Mouse (Mus musculus) CH12.LX (cell line): ENCODE measurements around the gene Dcaf6. TPM values are rescaled to one million over a fixed set of nuclear protein-coding genes. Genes with fewer than 3 reads are reported as not detected.

Experiments used
- DNase-seq: peaks from one replicate; pipeline ENCODE4 v3.0.0-alpha.2; 2013; ENCODE audit errors: extremely low read depth
- H3K27ac ChIP-seq: 2 replicates; pipeline ENCODE4 v1.5.1; 2012; ENCODE audit warnings: low read depth, mild to moderate bottlenecking, control low read depth, moderate library complexity; ENCODE audit not compliant: insufficient read depth
- H3K27me3 ChIP-seq: replicated peaks from 2 replicates; pipeline ENCODE3; 2012; ENCODE audit warnings: inconsistent platforms
- H3K36me3 ChIP-seq, 2 experiments: replicated peaks in 1 of 2; 2 replicates each; pipeline versions ENCODE3 to v1.6.1; 2012; ENCODE audit warnings: inconsistent platforms in 1 of 2, low read length in 1 of 2, mild to moderate bottlenecking in 1 of 2, mixed read lengths in 1 of 2, moderate library complexity in 1 of 2; ENCODE audit not compliant: control insufficient read depth in 1 of 2, insufficient read depth in 1 of 2
- H3K4me1 ChIP-seq, 2 experiments: 2 replicates each; pipeline ENCODE4 v1.6.1; 2012; ENCODE audit warnings: inconsistent platforms in 1 of 2, moderate library complexity in 1 of 2; ENCODE audit not compliant: insufficient read depth in 2 of 2, control insufficient read depth in 1 of 2
- H3K4me2 ChIP-seq: 2 replicates; pipeline ENCODE4 v1.6.1; 2012; ENCODE audit warnings: low read depth, mild to moderate bottlenecking, control low read depth; ENCODE audit not compliant: poor library complexity, insufficient read depth, severe bottlenecking
- H3K4me3 ChIP-seq, 3 experiments: fragments of 150-350 bp in 1 of 3; sonication (generic) in 1 of 3; replicated peaks in 1 of 3; 2 replicates each; pipeline versions ENCODE3 to v1.5.1; 2011 to 2012; ENCODE audit warnings: low read depth in 2 of 3, low read length in 2 of 3, mild to moderate bottlenecking in 2 of 3, moderate library complexity in 2 of 3, control low read depth in 1 of 3, improper control_type of control experiment in 1 of 3, inconsistent platforms in 1 of 3, mixed read lengths in 1 of 3; ENCODE audit not compliant: poor library complexity in 1 of 3
- H3K79me2 ChIP-seq: replicated peaks from 2 replicates; pipeline ENCODE4 v1.6.1; 2012; ENCODE audit warnings: mild to moderate bottlenecking, moderate library complexity; ENCODE audit not compliant: control insufficient read depth, poor library complexity, insufficient read depth, severe bottlenecking; ENCODE audit errors: extremely low read depth
- H3K9ac ChIP-seq: 2 replicates; pipeline ENCODE4 v1.6.1; 2012; ENCODE audit warnings: low read depth, mild to moderate bottlenecking, control low read depth, moderate library complexity; ENCODE audit not compliant: insufficient read depth
- H3K9me3 ChIP-seq: replicated peaks from 2 replicates; pipeline ENCODE3; 2012; ENCODE audit warnings: low read length, inconsistent platforms, mixed read lengths
- BHLHE40 ChIP-seq: IDR thresholded peaks from 2 replicates; pipeline ENCODE4 v1.6.1; 2011; ENCODE audit warnings: mild to moderate bottlenecking, low read depth, low read length, improper control_type of control experiment
- CHD1 ChIP-seq: IDR thresholded peaks from 2 replicates; pipeline ENCODE4 v1.6.1; 2012; ENCODE audit warnings: low read depth, low read length, improper control_type of control experiment, inconsistent platforms
- CTCF ChIP-seq, 2 experiments: IDR thresholded peaks in 1 of 2; conservative IDR thresholded peaks in 1 of 2; 2 replicates each; pipeline ENCODE4 v1.5.1; 2011 to 2012; ENCODE audit warnings: low read depth in 2 of 2, low read length in 2 of 2, improper control_type of control experiment in 1 of 2, inconsistent platforms in 1 of 2, mild to moderate bottlenecking in 1 of 2, moderate library complexity in 1 of 2
- ELF1 ChIP-seq: IDR thresholded peaks from 2 replicates; pipeline ENCODE4 v1.6.1; 2014; ENCODE audit warnings: low read depth, mild to moderate bottlenecking, inconsistent platforms, low read length, improper control_type of control experiment
- EP300 ChIP-seq: IDR thresholded peaks from 2 replicates; pipeline ENCODE4 v1.6.1; 2011; ENCODE audit warnings: low read length, improper control_type of control experiment
- ETS1 ChIP-seq: conservative IDR thresholded peaks from 2 replicates; pipeline ENCODE4 v1.6.1; 2012; ENCODE audit warnings: low read depth, mild to moderate bottlenecking, inconsistent platforms, low read length, improper control_type of control experiment, moderate library complexity
- HCFC1 ChIP-seq: IDR thresholded peaks from 2 replicates; pipeline ENCODE4 v1.6.1; 2012; ENCODE audit warnings: low read depth, mild to moderate bottlenecking, inconsistent platforms, low read length, improper control_type of control experiment
- JUN ChIP-seq: IDR thresholded peaks from 2 replicates; pipeline ENCODE4 v1.6.1; 2011; ENCODE audit warnings: low read depth, mild to moderate bottlenecking, low read length, improper control_type of control experiment, moderate library complexity; ENCODE audit not compliant: insufficient read depth
- JUND ChIP-seq: conservative IDR thresholded peaks from 2 replicates; pipeline ENCODE4 v1.6.1; 2011; ENCODE audit warnings: low read depth, low read length, improper control_type of control experiment
- MAZ ChIP-seq: IDR thresholded peaks from 2 replicates; pipeline ENCODE4 v1.6.1; 2012; ENCODE audit warnings: low read depth, mild to moderate bottlenecking, inconsistent platforms, low read length, improper control_type of control experiment, moderate library complexity
- MEF2A ChIP-seq: IDR thresholded peaks from 2 replicates; pipeline ENCODE4 v1.6.1; 2014; ENCODE audit warnings: low read depth, mild to moderate bottlenecking, inconsistent platforms, low read length, improper control_type of control experiment, borderline replicate concordance
- MYC ChIP-seq: IDR thresholded peaks from 2 replicates; pipeline ENCODE4 v1.6.1; 2011; ENCODE audit warnings: low read depth, mild to moderate bottlenecking, improper control_type of control experiment, low read length
- NELFE ChIP-seq: IDR thresholded peaks from 2 replicates; pipeline ENCODE4 v1.6.1; 2011; ENCODE audit warnings: low read depth, low read length, improper control_type of control experiment
- PAX5 ChIP-seq: IDR thresholded peaks from 2 replicates; pipeline ENCODE4 v1.6.1; 2012; ENCODE audit warnings: low read length, inconsistent platforms, mixed read lengths
- POLR2AphosphoS2 ChIP-seq: IDR thresholded peaks from 2 replicates; pipeline ENCODE4 v1.6.1; 2011; ENCODE audit warnings: low read depth, low read length, improper control_type of control experiment
- SIN3A ChIP-seq: IDR thresholded peaks from 2 replicates; pipeline ENCODE4 v1.6.1; 2012; ENCODE audit warnings: low read length, improper control_type of control experiment, inconsistent platforms
- TBP ChIP-seq: conservative IDR thresholded peaks from 2 replicates; pipeline ENCODE4 v1.6.1; 2011; ENCODE audit warnings: low read depth, low read length, improper control_type of control experiment
- ZC3H11A ChIP-seq: IDR thresholded peaks from 2 replicates; pipeline ENCODE4 v1.6.1; 2012; ENCODE audit warnings: low read depth, mild to moderate bottlenecking, inconsistent platforms, low read length, improper control_type of control experiment
- ZMIZ1 ChIP-seq: IDR thresholded peaks from 2 replicates; pipeline ENCODE4 v1.6.1; 2012; ENCODE audit warnings: low read depth, mild to moderate bottlenecking, inconsistent platforms, low read length, improper control_type of control experiment
- dilution Hi-C: fragments of 300-500 bp; cut with MboI; formaldehyde crosslinking; loops from 2 replicates; pipeline ENCODE4 v1.14.3; 2020; ENCODE audit warnings: low sequenced_read_pairs; ENCODE audit not compliant: extremely low pct_unique_long_range_greater_than_20kb, extremely low pct_ligation_motif_present
- in situ Hi-C: fragments of 300-500 bp; cut with MboI; formaldehyde crosslinking; loops from 3 replicates; pipeline ENCODE4 v1.14.3; 2019; ENCODE audit warnings: low sequenced_read_pairs, low pct_ligation_motif_present, low pct_unique_long_range_greater_than_20kb, mixed read lengths
- polyA plus RNA-seq: library from polyadenylated mRNA; unstranded; fragments of >175 nt; gene quantifications from 2 replicates; pipeline ENCODE4 v1.2.1, GENCODE M21; 2012; ENCODE audit warnings: low read depth; ENCODE audit not compliant: insufficient read length
- total RNA-seq, 2 experiments: library from RNA; depleted of rRNA; stranded (reverse); fragments of 300-350 nt in 1 of 2; fragments of >200 nt in 1 of 2; gene quantifications; 2 replicates each; pipeline ENCODE4 v1.2.3; 2012 to 2014

Dcaf6 gene
- total and polyA plus RNA-seq, 3 experiments = 3.7 to 4.1 (median 4.1) TPM

- H3K4me3 ChIP-seq = no peak overlapping the region
- in situ Hi-C loops = no loop called here
- no peak for TF ChIP-seq ZMIZ1
- no peak for TF ChIP-seq TBP
- no peak for TF ChIP-seq HCFC1
- no peak for TF ChIP-seq POLR2AphosphoS2
- TF ChIP-seq MEF2A = no peak
- TF ChIP-seq JUN = no peak
- no peak for TF ChIP-seq JUND
- TF ChIP-seq MAZ = no peak
- TF ChIP-seq ETS1 = no peak
- TF ChIP-seq PAX5 = no peak
- TF ChIP-seq CTCF (conservative IDR thresholded peaks at IDR 0.05 in 1 of 2, IDR thresholded peaks at IDR 0.05 in 1 of 2; ENCODE audit: low read depth in 2 of 2, low read length in 2 of 2) = no peak
- no peak for TF ChIP-seq ZC3H11A
- TF ChIP-seq NELFE = no peak
- TF ChIP-seq MYC = no peak
- TF ChIP-seq EP300 = no peak
- no peak for TF ChIP-seq ELF1
- no peak for TF ChIP-seq BHLHE40
- H3K36me3 ChIP-seq = no peaks in the 10 kb centered on the region
- peaks cover 2% of the 10 kb centered on the region for H3K79me2 ChIP-seq
- dilution Hi-C loops = no loop called here
- H3K4me1 ChIP-seq = peaks cover 0 to 12% of the 10 kb centered on the region in 2 experiments; a peak in 2 of 4 replicates
- no peaks in the 10 kb centered on the region for H3K9me3 ChIP-seq
- DNase-seq = no peak
- H3K4me2 ChIP-seq = no peak overlapping the region
- H3K27me3 ChIP-seq = no peaks in the 10 kb centered on the region
- H3K27ac ChIP-seq = no peak overlapping the region
- no peak overlapping the region for H3K9ac ChIP-seq
Observed at GRCm38 (mm10) chr1:165462861-165463260, 2.6 kb upstream of the Dcaf6 start.

GRCm38 (mm10) chr1:165461681-165462080, 1.4 kb upstream of the Dcaf6 start:
- DNase-seq = peak; percentile 22
- Histone ChIP-seq H3K4me3 (peak overlapping the region; percentile 70 to 88 (median 80)), H3K4me2 (peak overlapping the region; percentile 94)
- TF ChIP-seq CTCF (conservative IDR thresholded peaks at IDR 0.05 in 1 of 2, IDR thresholded peaks at IDR 0.05 in 1 of 2; ENCODE audit: low read depth in 2 of 2, low read length in 2 of 2) (no peak), SIN3A (peak; percentile 6; the same call in 1 of the 2 replicates), CHD1 (0 out of 2 replicates have a peak, but pooled peaks have one; percentile 11)
- TF ChIP-seq, all 38 proteins: peak for 2
- H3K36me3 ChIP-seq = no peaks in the 10 kb centered on the region
- peaks cover 2% of the 10 kb centered on the region for H3K79me2 ChIP-seq
- no peaks in the 10 kb centered on the region for H3K9me3 ChIP-seq
- no peak overlapping the region for H3K27ac ChIP-seq
- dilution Hi-C loops = no loop called here
- H3K27me3 ChIP-seq = no peaks in the 10 kb centered on the region
- peaks cover 0 to 12% of the 10 kb centered on the region in 2 experiments; a peak in 2 of 4 replicates for H3K4me1 ChIP-seq
- H3K9ac ChIP-seq = peak overlapping the region; percentile 54
- in situ Hi-C loops = no loop called here
